Mouse (Mus musculus): ENCODE measurements around the gene Timp4. TPM values are rescaled to one million over a fixed set of nuclear protein-coding genes. Genes with fewer than 3 reads are reported as not detected.

Gene Timp4
- polyA plus RNA-seq, 1 experiment from 2014 or later, result 34.2 TPM

DNA sequence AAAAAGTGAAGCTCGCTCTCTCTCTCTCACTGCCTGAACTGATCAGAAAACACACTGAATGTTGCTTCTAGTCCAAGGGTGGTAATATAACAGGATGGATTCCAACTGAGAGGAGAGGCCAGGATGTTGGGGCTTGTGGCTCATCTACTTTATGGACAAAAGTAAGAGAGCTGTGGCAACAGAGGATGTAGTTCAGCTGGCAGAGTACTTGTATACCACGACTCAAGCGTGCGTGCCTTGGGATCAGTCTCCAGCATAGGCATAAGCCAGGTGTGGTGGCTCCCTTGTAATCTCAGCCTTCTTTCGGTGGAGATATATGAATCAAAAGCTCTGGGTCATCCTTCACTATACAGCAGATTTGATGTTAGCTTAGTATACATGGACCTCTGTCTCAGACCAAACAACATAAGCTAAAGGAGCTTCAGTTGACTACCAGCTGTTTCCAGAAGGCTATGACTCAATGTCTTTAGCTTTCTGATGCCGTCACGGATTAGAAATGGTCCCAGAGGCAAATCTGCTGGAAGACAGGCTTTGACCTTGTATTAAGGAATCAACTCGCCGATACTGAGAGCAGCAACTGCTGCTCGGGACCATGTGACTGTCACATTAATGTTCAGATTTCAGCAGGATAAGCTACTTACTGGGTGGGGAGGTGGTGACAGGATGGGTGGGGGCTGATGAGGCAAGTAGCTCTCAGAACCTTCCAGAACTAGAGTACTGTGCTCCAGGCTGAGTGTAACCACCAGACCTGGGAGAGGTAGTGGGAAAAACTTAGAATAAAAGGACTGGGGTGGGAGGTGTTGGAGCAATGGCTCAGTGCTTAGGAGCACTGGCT lies 16.8 kb upstream of the Timp4 start:
- 89% methylated on average over 10 of the region's 10 CpGs for WGBS
- no peaks in the 10 kb centered on the region for H3K9me3 ChIP-seq (ENCODE audit: control insufficient read depth, low read length)
- H3K9ac ChIP-seq (ENCODE audit: low read depth, low read length), result no peak overlapping the region
- H3K4me2 ChIP-seq (ENCODE audit: low read length), result no peak overlapping the region
- no peak overlapping the region for H3K4me3 ChIP-seq (ENCODE audit: low read length)
- no peak for ATAC-seq
- H3K36me3 ChIP-seq (ENCODE audit: control insufficient read depth, insufficient read depth, low read length), result 0 out of 2 replicates have a peak, but pooled peaks cover 9% of the 10 kb centered on the region
- no peaks in the 10 kb centered on the region for H3K4me1 ChIP-seq (ENCODE audit: control insufficient read depth, insufficient read depth, low read depth, low read length)
- no peak overlapping the region for H3K27ac ChIP-seq (ENCODE audit: low read depth, low read length)
- no peaks in the 10 kb centered on the region for H3K27me3 ChIP-seq (replicated peaks; ENCODE audit: control insufficient read depth, insufficient read depth, low read length)

- Histone ChIP-seq H3K9me3 (ENCODE audit: control insufficient read depth, low read length) (no peaks in the 10 kb centered on the region), H3K4me1 (ENCODE audit: control insufficient read depth, insufficient read depth, low read depth, low read length) (no peaks in the 10 kb centered on the region), H3K4me3 (ENCODE audit: low read length) (no peak overlapping the region), H3K27ac (ENCODE audit: low read depth, low read length) (no peak overlapping the region), H3K27me3 (replicated peaks; ENCODE audit: control insufficient read depth, insufficient read depth, low read length) (no peaks in the 10 kb centered on the region), H3K4me2 (ENCODE audit: low read length) (no peak overlapping the region), H3K9ac (ENCODE audit: low read depth, low read length) (no peak overlapping the region), H3K36me3 (ENCODE audit: control insufficient read depth, insufficient read depth, low read length) (0 out of 2 replicates have a peak, but pooled peaks cover 10% of the 10 kb centered on the region)
- 56% methylated on average over 2 of the region's 2 CpGs for WGBS
- ATAC-seq, result peak; percentile 90
These were observed 15.9 kb upstream of the Timp4 start for GRCm38 (mm10) chr6:115267916-115268315.

DNA sequence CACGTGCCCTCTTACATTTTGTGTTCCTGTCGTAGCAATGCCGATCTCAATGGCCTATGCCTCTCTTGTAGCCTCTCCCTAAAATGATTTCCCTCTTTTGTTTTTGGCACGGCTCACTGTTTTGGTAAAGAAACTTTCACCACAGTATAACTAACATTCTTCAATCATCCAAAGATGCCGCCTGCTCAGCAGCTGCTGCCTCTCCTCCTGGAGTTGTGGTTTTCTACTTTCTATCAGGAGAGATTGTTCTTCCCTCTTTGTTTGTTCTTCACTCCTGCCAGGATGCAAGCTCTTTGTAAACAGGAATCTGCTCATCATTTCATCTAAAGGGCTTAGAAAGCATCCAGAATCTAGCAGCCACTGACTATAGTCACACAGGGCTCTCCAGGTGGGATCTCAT lies 14.8 kb upstream of the Timp4 start:
- no peak overlapping the region for H3K4me2 ChIP-seq (ENCODE audit: low read length)
- no peaks in the 10 kb centered on the region for H3K4me1 ChIP-seq (ENCODE audit: control insufficient read depth, insufficient read depth, low read depth, low read length)
- H3K9ac ChIP-seq (ENCODE audit: low read depth, low read length), result no peak overlapping the region
- H3K27ac ChIP-seq (ENCODE audit: low read depth, low read length), result no peak overlapping the region
- H3K4me3 ChIP-seq (ENCODE audit: low read length), result no peak overlapping the region
- ATAC-seq, result no peak
- WGBS, result 83% methylated on average over 5 of the region's 5 CpGs
- peaks cover 12% of the 10 kb centered on the region; the same call in 1 of the 2 replicates for H3K36me3 ChIP-seq (ENCODE audit: control insufficient read depth, insufficient read depth, low read length)
- no peaks in the 10 kb centered on the region for H3K27me3 ChIP-seq (replicated peaks; ENCODE audit: control insufficient read depth, insufficient read depth, low read length)
- no peaks in the 10 kb centered on the region for H3K9me3 ChIP-seq (ENCODE audit: control insufficient read depth, low read length)

- Histone ChIP-seq H3K36me3 (ENCODE audit: control insufficient read depth, insufficient read depth, low read length) (peaks cover 15% of the 10 kb centered on the region; the same call in 1 of the 2 replicates), H3K4me2 (ENCODE audit: low read length) (no peak overlapping the region), H3K27me3 (replicated peaks; ENCODE audit: control insufficient read depth, insufficient read depth, low read length) (no peaks in the 10 kb centered on the region), H3K9ac (ENCODE audit: low read depth, low read length) (no peak overlapping the region), H3K4me3 (ENCODE audit: low read length) (no peak overlapping the region), H3K4me1 (ENCODE audit: control insufficient read depth, insufficient read depth, low read depth, low read length) (no peaks in the 10 kb centered on the region), H3K27ac (ENCODE audit: low read depth, low read length) (no peak overlapping the region), H3K9me3 (ENCODE audit: control insufficient read depth, low read length) (no peaks in the 10 kb centered on the region)
- WGBS, result 86% methylated on average over 3 of the region's 3 CpGs
- ATAC-seq, result no peak
These were observed 8.5 kb upstream of the Timp4 start for GRCm38 (mm10) chr6:115260507-115260906.

DNA sequence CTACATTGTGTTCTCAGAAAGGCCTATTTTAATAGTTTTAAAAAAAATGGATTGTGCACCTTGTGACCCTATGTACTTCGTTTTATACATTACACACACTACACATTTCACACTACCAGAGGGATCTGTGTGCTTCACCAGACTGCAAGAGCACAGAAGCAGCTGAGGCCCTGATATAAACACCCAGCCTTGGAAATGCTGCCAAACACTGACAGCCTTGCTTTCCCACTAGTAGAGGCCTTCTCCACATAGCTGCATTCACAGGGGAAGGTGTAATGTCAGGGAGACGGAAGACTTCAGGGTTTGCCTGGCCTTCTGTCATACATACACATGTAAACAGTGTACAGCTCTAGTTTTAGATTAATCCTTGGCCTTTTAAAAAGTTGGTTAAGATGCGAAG lies 3.2 kb upstream of the Timp4 start:
- H3K4me3 ChIP-seq (ENCODE audit: low read length), result no peak overlapping the region
- H3K36me3 ChIP-seq (ENCODE audit: control insufficient read depth, insufficient read depth, low read length), result no peaks in the 10 kb centered on the region
- H3K9me3 ChIP-seq (ENCODE audit: control insufficient read depth, low read length), result no peaks in the 10 kb centered on the region
- H3K27ac ChIP-seq (ENCODE audit: low read depth, low read length), result no peak overlapping the region
- H3K4me1 ChIP-seq (ENCODE audit: control insufficient read depth, insufficient read depth, low read depth, low read length), result peaks cover 3% of the 10 kb centered on the region
- H3K4me2 ChIP-seq (ENCODE audit: low read length), result no peak overlapping the region
- no peak for ATAC-seq
- H3K27me3 ChIP-seq (replicated peaks; ENCODE audit: control insufficient read depth, insufficient read depth, low read length), result no peaks in the 10 kb centered on the region
- H3K9ac ChIP-seq (ENCODE audit: low read depth, low read length), result no peak overlapping the region
- 84% methylated on average over 3 of the region's 3 CpGs for WGBS

DNA sequence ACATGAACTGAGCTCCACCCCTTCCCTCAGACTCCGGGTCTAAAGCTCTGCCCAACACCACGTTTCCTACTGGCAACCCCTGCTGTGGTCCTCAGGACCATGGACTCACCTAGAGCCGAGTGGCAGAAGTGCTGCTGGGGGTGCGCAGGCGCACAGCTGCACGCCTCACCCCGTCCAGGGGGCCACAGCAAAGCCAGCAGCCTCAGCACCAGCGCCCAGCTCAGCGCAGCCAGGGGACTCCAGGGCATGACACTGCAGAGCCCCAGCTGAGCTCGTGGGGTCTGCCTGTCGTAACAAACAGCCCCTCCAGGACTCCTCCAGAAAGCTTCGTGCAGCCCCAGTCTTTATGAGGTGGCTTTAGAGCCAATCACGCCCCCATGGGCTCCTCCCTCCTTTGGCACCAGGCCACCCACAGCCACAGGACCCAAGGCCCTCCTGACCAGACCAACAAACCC lies 447 bp downstream of the Timp4 start:
- H3K36me3 ChIP-seq (ENCODE audit: control insufficient read depth, insufficient read depth, low read length), result peaks cover 2% of the 10 kb centered on the region; the same call in 1 of the 2 replicates
- peak overlapping the region; percentile 44 for H3K9ac ChIP-seq (ENCODE audit: low read depth, low read length)
- peak overlapping the region; percentile 30 for H3K4me3 ChIP-seq (ENCODE audit: low read length)
- no peaks in the 10 kb centered on the region for H3K9me3 ChIP-seq (ENCODE audit: control insufficient read depth, low read length)
- no peaks in the 10 kb centered on the region for H3K27me3 ChIP-seq (replicated peaks; ENCODE audit: control insufficient read depth, insufficient read depth, low read length)
- ATAC-seq, result peak; percentile 80
- WGBS, result 3% methylated on average over 13 of the region's 13 CpGs
- peaks cover 3% of the 10 kb centered on the region for H3K4me1 ChIP-seq (ENCODE audit: control insufficient read depth, insufficient read depth, low read depth, low read length)
- H3K27ac ChIP-seq (ENCODE audit: low read depth, low read length), result peak overlapping the region; percentile 77
- H3K4me2 ChIP-seq (ENCODE audit: low read length), result peak overlapping the region; percentile 47

GRCm38 (mm10) chr6:115245500-115246058 lies 6.4 kb downstream of the Timp4 start:
- no peak for ATAC-seq
- Histone ChIP-seq H3K4me2 (ENCODE audit: low read length) (no peak overlapping the region), H3K36me3 (ENCODE audit: control insufficient read depth, insufficient read depth, low read length) (peaks cover 4% of the 10 kb centered on the region), H3K27me3 (replicated peaks; ENCODE audit: control insufficient read depth, insufficient read depth, low read length) (no peaks in the 10 kb centered on the region), H3K9me3 (ENCODE audit: control insufficient read depth, low read length) (no peaks in the 10 kb centered on the region), H3K9ac (ENCODE audit: low read depth, low read length) (no peak overlapping the region), H3K4me1 (ENCODE audit: control insufficient read depth, insufficient read depth, low read depth, low read length) (peaks cover 2% of the 10 kb centered on the region; the same call in 1 of the 2 replicates), H3K27ac (ENCODE audit: low read depth, low read length) (no peak overlapping the region), H3K4me3 (ENCODE audit: low read length) (no peak overlapping the region)
- 77% methylated on average over 3 of the region's 3 CpGs for WGBS

- Histone ChIP-seq H3K4me3 (ENCODE audit: low read length) (no peak overlapping the region), H3K27ac (ENCODE audit: low read depth, low read length) (no peak overlapping the region), H3K4me1 (ENCODE audit: control insufficient read depth, insufficient read depth, low read depth, low read length) (peaks cover 2% of the 10 kb centered on the region; the same call in 1 of the 2 replicates), H3K9me3 (ENCODE audit: control insufficient read depth, low read length) (no peaks in the 10 kb centered on the region), H3K9ac (ENCODE audit: low read depth, low read length) (no peak overlapping the region), H3K4me2 (ENCODE audit: low read length) (no peak overlapping the region), H3K36me3 (ENCODE audit: control insufficient read depth, insufficient read depth, low read length) (peaks cover 12% of the 10 kb centered on the region), H3K27me3 (replicated peaks; ENCODE audit: control insufficient read depth, insufficient read depth, low read length) (no peaks in the 10 kb centered on the region)
- WGBS, result 74% methylated on average over 2 of the region's 2 CpGs
- ATAC-seq, result no peak
These were observed 7.8 kb downstream of the Timp4 start for GRCm38 (mm10) chr6:115244222-115244621.

DNA sequence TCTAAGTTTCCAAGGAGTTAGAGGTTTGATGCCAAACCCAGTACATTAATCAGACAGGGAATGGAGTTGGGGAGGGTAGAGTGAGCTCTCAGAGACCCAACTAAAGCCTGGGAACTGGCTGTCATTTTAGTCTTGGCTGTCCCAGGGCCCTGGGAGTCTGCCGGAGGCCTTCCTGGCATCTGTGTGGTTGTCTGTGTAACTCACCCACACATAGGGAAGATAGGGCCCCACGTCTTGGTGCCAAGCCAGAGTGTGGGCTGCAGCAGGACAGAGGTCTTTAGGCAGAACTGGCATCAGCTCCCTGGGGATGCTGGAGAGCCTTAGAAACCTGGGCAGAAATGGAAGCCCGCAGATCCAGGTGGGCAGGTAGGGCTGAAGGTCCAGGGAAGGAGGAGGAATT lies 10.1 kb downstream of the Timp4 start:
- H3K9ac ChIP-seq (ENCODE audit: low read depth, low read length), result no peak overlapping the region
- H3K9me3 ChIP-seq (ENCODE audit: control insufficient read depth, low read length), result no peaks in the 10 kb centered on the region
- H3K27me3 ChIP-seq (replicated peaks; ENCODE audit: control insufficient read depth, insufficient read depth, low read length), result no peaks in the 10 kb centered on the region
- no peak overlapping the region for H3K27ac ChIP-seq (ENCODE audit: low read depth, low read length)
- peaks cover 10% of the 10 kb centered on the region for H3K36me3 ChIP-seq (ENCODE audit: control insufficient read depth, insufficient read depth, low read length)
- no peak for ATAC-seq
- peaks cover 2% of the 10 kb centered on the region; the same call in 1 of the 2 replicates for H3K4me1 ChIP-seq (ENCODE audit: control insufficient read depth, insufficient read depth, low read depth, low read length)
- H3K4me3 ChIP-seq (ENCODE audit: low read length), result no peak overlapping the region
- WGBS, result 75% methylated on average over 3 of the region's 3 CpGs
- H3K4me2 ChIP-seq (ENCODE audit: low read length), result no peak overlapping the region
